Comparison of ENCODE assay signal across 7 mouse cellular contexts in genomic region chr16:85800691-85801090, GRCm38 (mm10). TPM values are rescaled to one million over a fixed set of nuclear protein-coding genes. Genes with fewer than 3 reads are reported as not detected.
DNase-seq lines count a peak whose midpoint lies in the region; ATAC-seq lines count a peak whose summit lies in the region.

No protein-coding gene starts in this region.

- H3K4me3 ChIP-seq in limb, embryonic 10.5 days, result peak overlapping the region; percentile 73
- peak overlapping the region; percentile 78 for H3K4me3 ChIP-seq in midbrain, embryonic 10.5 days
- H3K4me3 ChIP-seq in stomach, embryonic 14.5 days (ENCODE audit: low read depth, low read length), result peak overlapping the region; percentile 85

- DNase-seq in fat pad, adult 2 months (ENCODE audit: extremely low read depth, low read depth, low spot score), result peak; percentile 46
- DNase-seq in heart, adult 9 months (ENCODE audit: low spot score in 2 of 2), result peak; percentile 96
- peak; percentile 96 for DNase-seq in kidney, adult 9 months
- DNase-seq in limb, embryonic 10.5 days (ENCODE audit: low spot score), result peak; percentile 77
- peak; percentile 85 for DNase-seq in midbrain, embryonic 10.5 days (ENCODE audit: low spot score)

- H3K9ac ChIP-seq in stomach, embryonic 14.5 days (replicated peaks; ENCODE audit: low read depth, low read length), result peak overlapping the region; percentile 90

- 7% methylated on average over 8 of the region's 8 CpGs for WGBS in limb, embryonic 10.5 days
- 6% methylated on average over 8 of the region's 8 CpGs for whole genome bisulfite sequencing in midbrain, embryonic 10.5 days
- WGBS in stomach, embryonic 14.5 days, result 3% methylated on average over 8 of the region's 8 CpGs

- peaks cover 32% of the 10 kb centered on the region for H3K4me1 ChIP-seq in limb, embryonic 10.5 days
- peaks cover 47% of the 10 kb centered on the region for H3K4me1 ChIP-seq in midbrain, embryonic 10.5 days
- H3K4me1 ChIP-seq in stomach, embryonic 14.5 days (ENCODE audit: control insufficient read depth, insufficient read depth, low read length), result peaks cover 8% of the 10 kb centered on the region

- H3K27me3 ChIP-seq in limb, embryonic 10.5 days (ENCODE audit: low read depth, poor library complexity, severe bottlenecking), result no peaks in the 10 kb centered on the region
- H3K27me3 ChIP-seq in midbrain, embryonic 10.5 days (ENCODE audit: low read depth, poor library complexity, severe bottlenecking), result no peaks in the 10 kb centered on the region; the same call in 1 of the 2 replicates
- no peaks in the 10 kb centered on the region for H3K27me3 ChIP-seq in stomach, embryonic 14.5 days (ENCODE audit: control insufficient read depth, insufficient read depth, low read length)

- H3K27ac ChIP-seq in limb, embryonic 10.5 days, result peak overlapping the region; percentile 95
- peak overlapping the region; percentile 90 for H3K27ac ChIP-seq in midbrain, embryonic 10.5 days (replicated peaks)
- peak overlapping the region; percentile 98 for H3K27ac ChIP-seq in stomach, embryonic 14.5 days (ENCODE audit: low read length)

- H3K9me3 ChIP-seq in limb, embryonic 10.5 days (replicated peaks), result no peaks in the 10 kb centered on the region
- no peaks in the 10 kb centered on the region for H3K9me3 ChIP-seq in midbrain, embryonic 10.5 days (replicated peaks)
- H3K9me3 ChIP-seq in stomach, embryonic 14.5 days (ENCODE audit: control insufficient read depth, low read depth, low read length), result no peaks in the 10 kb centered on the region

- H3K4me2 ChIP-seq in stomach, embryonic 14.5 days (replicated peaks; ENCODE audit: low read depth, low read length), result peak overlapping the region; percentile 88

- peak; percentile 74 for ATAC-seq in cerebellum, adult (ENCODE audit: insufficient number of reproducible peaks, low FRiP score, low TSS enrichment)
- peak; percentile 83 for ATAC-seq in stomach, embryonic 14.5 days (ENCODE audit: insufficient number of reproducible peaks, insufficient read depth, low FRiP score, low read depth)

- peaks cover 46% of the 10 kb centered on the region for H3K36me3 ChIP-seq in limb, embryonic 10.5 days
- H3K36me3 ChIP-seq in midbrain, embryonic 10.5 days, result peaks cover 45% of the 10 kb centered on the region
- peaks cover 42% of the 10 kb centered on the region for H3K36me3 ChIP-seq in stomach, embryonic 14.5 days (ENCODE audit: control insufficient read depth, insufficient read depth, low read length)

RNA-seq across cellular contexts. Expression of gene Adamts1, which starts 2.2 kb away (rescaled TPM):
- 24.7 and 26.8 TPM in 2 replicates for polyA plus RNA-seq in limb, embryonic 10.5 days (2016; fragmentation: Nextera tagmentation; extraction: Ambion mirVana)
- 15.2 and 17.7 TPM in 2 replicates for polyA plus RNA-seq in midbrain, embryonic 10.5 days (2016; fragmentation: Nextera tagmentation; extraction: Ambion mirVana)
- 20.1 and 26.9 TPM in 2 replicates for polyA plus RNA-seq in stomach, embryonic 14.5 days (2014; fragmentation: Nextera tagmentation; extraction: Ambion mirVana)

Comparison
In these comparisons a context has a peak if more than half of its experiments do, and no peak if none do; other contexts are left out.
1. Peak in every context shown above with its lines: DNase-seq, ATAC-seq, H3K4me3 ChIP-seq and H3K27ac ChIP-seq.
2. DNase-seq: peak in every context shown above with its lines; median percentile 96 in heart, adult 9 months; 96 in kidney, adult 9 months; 85 in midbrain, embryonic 10.5 days; 77 in limb, embryonic 10.5 days; 46 in fat pad, adult 2 months.